Mouse (Mus musculus) heart, adult 2 months (tissue): ENCODE results near the gene Zswim8.

Experiments
- CTCF ChIP-seq: fragments of 200-600 bp; IDR thresholded peaks from 2 replicates; pipeline ENCODE4 v1.8.1; 2022; ENCODE audit warnings: antibody characterized with exemption, mild to moderate bottlenecking, moderate library complexity
- EP300 ChIP-seq: fragments of 200-500 bp; IDR thresholded peaks from 2 replicates; pipeline ENCODE4 v1.6.1; 2011; ENCODE audit warnings: low read depth, low read length, control low read depth; ENCODE audit not compliant: insufficient read depth
- POLR2A ChIP-seq: fragments of 200-500 bp; IDR thresholded peaks from 2 replicates; pipeline ENCODE4 v1.6.1; 2011; ENCODE audit warnings: mild to moderate bottlenecking, low read depth, low read length, control low read depth; ENCODE audit not compliant: insufficient read depth

- TF ChIP-seq CTCF (no peak), POLR2A (peak; percentile 88), EP300 (0 out of 2 replicates have a peak, but pooled peaks have one; percentile 72)
These were observed 39.1 kb upstream of the Zswim8 start, which contains the start of gene Synpo2l for GRCm38 (mm10) chr14:20668154-20668810.
